Mouse (Mus musculus): ENCODE measurements around the gene Nfia. TPM values are rescaled to one million over a fixed set of nuclear protein-coding genes. Genes with fewer than 3 reads are reported as not detected.
A peak's percentile ranks its signal among the peaks of the same experiment; 100 is the strongest.

Nfia gene
- total RNA-seq, 2 experiments from 2014 or later = 69.5 to 70.1 TPM

- intact Hi-C loops (cut with DNase I; ENCODE audit: low total_unique reads) = no loop called here
- no peak for DNase-seq
Measured at GRCm38 (mm10) chr4:98097013-98097566, 324.6 kb downstream of the Nfia start.

DNA sequence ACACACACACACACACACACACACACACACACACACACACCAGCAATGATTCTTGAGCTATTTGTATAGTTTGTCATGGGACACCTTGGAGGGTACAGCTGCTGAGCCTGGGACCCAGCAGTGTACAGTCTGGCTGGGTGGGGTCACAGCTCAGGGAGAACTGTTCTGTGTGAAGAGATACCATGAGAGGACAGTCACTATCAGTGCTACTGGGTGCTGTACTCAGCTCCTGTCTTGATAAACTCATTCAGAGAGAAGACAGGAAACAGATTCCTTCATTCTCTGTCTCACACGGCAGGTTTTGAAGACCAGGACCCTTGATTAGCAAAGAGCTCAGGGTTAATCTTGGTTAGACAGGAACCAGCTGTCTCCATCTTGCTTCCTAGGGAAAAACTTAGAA, 326.1 kb downstream of the Nfia start:
- intact Hi-C loops (cut with DNase I; ENCODE audit: low total_unique reads) = no loop called here
- no peak for DNase-seq

DNA sequence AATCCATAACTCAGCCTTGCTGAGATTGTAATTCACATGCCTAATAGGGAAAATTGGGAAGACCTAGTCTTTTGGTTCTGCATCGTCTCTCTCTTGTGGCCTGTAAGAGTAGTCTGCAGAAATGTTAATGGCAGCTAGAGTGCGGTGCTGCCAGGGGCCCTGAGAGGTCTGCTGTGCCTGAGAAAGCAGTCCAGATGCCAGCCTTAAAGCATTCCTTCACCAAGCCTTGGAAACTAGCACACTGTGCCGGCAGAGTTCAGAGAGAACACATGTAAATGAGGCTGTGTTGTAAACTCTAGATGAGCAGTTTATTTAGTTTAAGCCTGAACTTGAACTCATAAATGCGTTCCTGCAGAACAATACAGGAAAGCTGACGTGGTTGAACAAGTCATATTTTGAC, 326.9 kb downstream of the Nfia start:
- intact Hi-C loops (cut with DNase I; ENCODE audit: low total_unique reads) = no loop called here
- no peak for DNase-seq

DNA sequence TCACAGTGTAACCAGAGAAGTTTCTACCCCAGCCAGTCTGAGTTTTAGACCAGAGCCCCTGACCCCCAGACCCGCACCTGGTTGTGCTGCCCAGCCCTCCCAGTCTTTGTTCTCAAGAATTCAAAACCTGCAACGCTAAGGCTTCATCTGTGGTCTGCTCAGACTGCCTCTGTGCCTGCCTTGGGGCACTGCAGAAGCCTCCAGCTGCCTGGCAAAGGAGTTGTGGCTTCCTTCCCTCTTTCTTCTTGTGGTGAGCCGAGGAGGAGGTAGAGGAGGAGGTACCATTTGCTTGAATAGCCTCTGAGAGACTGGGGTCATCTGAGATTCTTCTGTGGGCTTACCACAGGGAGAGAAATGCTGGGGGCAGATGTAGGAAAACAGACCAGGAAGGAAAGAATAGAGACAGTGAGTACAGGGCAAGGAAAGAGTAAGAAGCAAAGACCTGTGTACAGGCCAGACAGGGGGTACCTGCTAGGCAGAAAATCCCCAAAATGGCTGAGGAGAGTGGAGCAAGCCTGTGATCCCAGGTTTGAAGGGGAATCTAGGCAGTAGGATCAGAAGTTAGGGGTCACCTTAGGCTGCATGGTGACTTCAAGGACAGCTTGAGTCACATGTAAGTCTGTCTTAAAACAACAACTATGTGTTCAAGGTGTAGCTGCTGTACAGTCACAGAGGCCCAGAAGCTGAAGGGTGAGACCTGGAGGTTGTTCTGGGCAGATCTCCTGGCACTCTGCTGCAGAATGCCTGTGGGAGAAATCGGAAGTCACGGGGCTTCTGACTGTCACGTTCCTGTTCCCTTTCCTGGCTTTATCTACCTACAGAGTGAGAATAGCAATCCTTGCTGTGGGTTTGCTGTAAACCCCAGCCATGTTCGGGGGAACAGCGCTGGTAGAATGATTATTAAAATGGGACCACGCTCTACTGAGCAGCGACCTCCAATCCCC, 328.9 kb downstream of the Nfia start:
- intact Hi-C loops (cut with DNase I; ENCODE audit: low total_unique reads) = loop anchor here (10.0 kb wide), 1 partner anchor 87 kb away; no protein-coding TSS in a partner anchor
- no peak for DNase-seq

GRCm38 (mm10) chr4:98102625-98103336, 330.2 kb downstream of the Nfia start:
- no peak for DNase-seq
- intact Hi-C loops (cut with DNase I; ENCODE audit: low total_unique reads) = loop anchor here (10.0 kb wide), 1 partner anchor 88 kb away; no protein-coding TSS in a partner anchor

- intact Hi-C loops (cut with DNase I; ENCODE audit: low total_unique reads) = loop anchor here (10.0 kb wide), 1 partner anchor 89 kb away; no protein-coding TSS in a partner anchor
- DNase-seq = no peak
Measured at GRCm38 (mm10) chr4:98103337-98103666, 330.8 kb downstream of the Nfia start.

GRCm38 (mm10) chr4:98104161-98104560, 331.6 kb downstream of the Nfia start:
- peak; percentile 80 for DNase-seq
- intact Hi-C loops (cut with DNase I; ENCODE audit: low total_unique reads) = loop anchor here (10.0 kb wide), 1 partner anchor 89 kb away; no protein-coding TSS in a partner anchor

DNA sequence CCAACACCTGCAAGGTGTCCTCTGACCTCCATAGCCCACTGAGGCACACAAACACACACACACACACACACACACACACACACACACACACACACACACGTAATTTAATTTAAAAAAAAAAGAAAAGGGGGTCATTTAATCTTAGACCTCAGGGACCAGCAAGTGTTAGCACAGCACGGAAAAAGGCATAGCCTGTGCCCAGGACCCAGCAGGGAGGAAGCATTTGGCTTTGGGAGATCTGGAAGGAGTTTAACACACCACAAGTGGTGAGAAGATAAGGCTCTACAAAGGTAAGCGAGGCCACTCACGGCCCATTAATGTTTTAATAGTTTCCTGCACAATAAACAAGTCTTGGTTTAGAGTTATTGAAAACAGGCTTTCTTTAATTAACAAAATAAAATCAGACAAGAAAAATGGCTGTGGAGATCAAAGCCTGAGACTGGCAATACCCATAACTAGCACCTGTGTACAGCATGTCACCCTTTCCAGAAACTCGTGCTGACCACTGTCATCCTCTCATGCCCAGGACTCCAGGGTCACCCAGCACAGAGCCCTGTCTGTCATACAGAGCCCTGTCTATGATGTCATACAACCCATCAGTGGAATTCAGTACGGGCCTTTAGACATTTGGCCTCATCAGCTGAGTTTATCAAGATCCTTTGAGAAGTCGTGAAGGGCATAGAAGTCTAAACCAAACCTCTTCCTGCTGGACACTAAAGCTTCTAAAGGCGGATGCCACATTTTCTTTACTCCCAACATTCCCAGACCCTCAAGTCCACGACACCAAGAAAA, 332.6 kb downstream of the Nfia start:
- intact Hi-C loops (cut with DNase I; ENCODE audit: low total_unique reads) = loop anchor here (5.0 to 10.0 kb wide), 2 partner anchors 90 to 353 kb away; no protein-coding TSS in a partner anchor

GRCm38 (mm10) chr4:98105971-98106370, 333.4 kb downstream of the Nfia start:
- intact Hi-C loops (cut with DNase I; ENCODE audit: low total_unique reads) = loop anchor here (5.0 to 10.0 kb wide), 2 partner anchors 91 to 354 kb away; no protein-coding TSS in a partner anchor
- DNase-seq = no peak

More for the DNA sequence above, 332.6 kb downstream of the Nfia start:
- DNase-seq = no peak

DNA sequence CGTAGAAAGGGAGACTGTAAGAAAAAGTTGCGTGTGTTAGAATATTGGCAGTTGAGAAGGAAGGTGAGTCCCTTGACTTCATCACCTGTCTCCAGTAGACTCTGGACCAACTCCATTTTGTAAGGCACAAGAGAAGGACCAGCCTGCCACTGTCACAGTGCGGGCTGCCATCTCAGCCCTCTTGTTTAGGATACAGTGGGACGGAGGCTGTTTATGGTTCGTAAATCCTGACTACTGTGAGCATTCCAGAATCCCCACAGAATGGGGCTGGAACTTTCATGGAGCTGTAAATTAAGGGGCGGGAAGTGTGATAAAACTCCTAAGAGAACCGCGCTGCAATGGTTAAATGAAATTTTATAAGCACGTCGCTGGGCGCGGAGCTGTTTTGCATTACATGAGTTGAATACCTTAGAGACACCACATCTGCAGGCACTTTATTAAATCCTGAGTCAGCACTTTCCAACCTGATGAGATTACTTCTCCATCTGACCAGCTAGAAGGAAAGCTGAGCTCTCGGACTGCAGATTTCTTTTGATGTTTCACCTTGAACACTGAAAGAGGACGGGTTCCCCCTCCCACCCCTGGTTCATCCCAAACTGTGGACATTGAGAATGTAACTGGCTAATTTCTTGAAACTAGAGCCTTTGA, 334.0 kb downstream of the Nfia start:
- intact Hi-C loops (cut with DNase I; ENCODE audit: low total_unique reads) = loop anchor here (5.0 to 10.0 kb wide), 2 partner anchors 92 to 354 kb away; no protein-coding TSS in a partner anchor
- no peak for DNase-seq

DNA sequence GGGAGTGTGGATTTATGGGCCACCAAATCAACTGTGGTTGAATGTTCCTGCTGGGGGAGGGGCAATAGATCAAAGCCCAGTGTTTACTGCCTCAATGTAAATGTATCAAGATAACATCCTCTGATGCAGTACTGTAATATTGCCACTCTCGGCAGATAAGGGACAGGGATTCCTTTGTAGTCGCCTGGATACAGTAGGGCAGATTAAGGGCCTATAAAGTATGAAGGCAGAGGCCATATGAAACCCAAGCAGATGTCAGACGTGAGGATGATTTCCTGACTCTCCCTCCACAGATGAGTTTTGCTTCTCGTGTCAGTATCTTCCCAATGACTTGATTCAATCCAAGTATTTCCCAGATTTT, 334.5 kb downstream of the Nfia start:
- intact Hi-C loops (cut with DNase I; ENCODE audit: low total_unique reads) = loop anchor here (5.0 to 10.0 kb wide), 2 partner anchors 92 to 355 kb away; no protein-coding TSS in a partner anchor
- DNase-seq = no peak

DNA sequence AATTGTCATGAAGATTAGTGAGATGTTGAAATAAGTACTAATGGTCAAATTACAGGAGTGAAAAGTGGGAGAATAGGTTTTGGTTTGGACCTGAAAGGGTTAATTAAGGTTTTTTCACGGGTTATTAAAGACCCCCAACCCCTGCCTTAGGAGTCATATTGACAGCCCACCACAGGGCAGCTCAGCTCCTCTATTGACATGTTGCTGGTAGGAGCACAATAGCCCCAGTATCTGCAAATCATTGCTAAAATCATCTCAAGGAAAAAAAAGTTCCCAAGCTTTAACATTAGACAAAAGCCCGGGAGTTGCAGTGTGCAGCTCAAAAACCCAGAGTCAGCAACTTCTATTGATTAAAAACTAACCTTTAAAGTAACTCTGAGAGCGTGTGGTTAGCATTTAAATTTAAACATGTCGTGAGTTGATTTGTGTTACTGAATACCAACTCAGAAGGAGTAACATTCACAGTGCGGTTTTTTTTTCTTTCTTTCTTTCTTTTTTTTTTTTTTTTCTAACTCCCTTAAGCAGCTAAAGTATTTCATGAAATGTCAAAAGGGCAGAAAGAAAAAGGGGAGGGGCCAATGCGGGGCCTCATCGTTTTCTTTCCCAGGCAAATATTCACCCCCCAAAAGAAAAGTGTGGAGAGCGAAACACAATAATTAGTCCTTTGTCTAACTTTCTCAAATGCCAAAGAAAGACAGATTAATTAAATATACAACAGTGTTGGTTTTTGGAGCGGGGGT, 335.6 kb downstream of the Nfia start:
- intact Hi-C loops (cut with DNase I; ENCODE audit: low total_unique reads) = loop anchor here (5.0 to 10.0 kb wide), 2 partner anchors 93 to 356 kb away; no protein-coding TSS in a partner anchor
- no peak for DNase-seq

- intact Hi-C loops (cut with DNase I; ENCODE audit: low total_unique reads) = loop anchor here (5.0 to 10.0 kb wide), 2 partner anchors 94 to 356 kb away; no protein-coding TSS in a partner anchor
- no peak for DNase-seq
Measured at GRCm38 (mm10) chr4:98108676-98109016, 336.1 kb downstream of the Nfia start.

- intact Hi-C loops (cut with DNase I; ENCODE audit: low total_unique reads) = loop anchor here (5.0 to 10.0 kb wide), 2 partner anchors 94 to 357 kb away; no protein-coding TSS in a partner anchor
- DNase-seq = peak; percentile 81
Measured at GRCm38 (mm10) chr4:98109064-98109463, 336.5 kb downstream of the Nfia start.

DNA sequence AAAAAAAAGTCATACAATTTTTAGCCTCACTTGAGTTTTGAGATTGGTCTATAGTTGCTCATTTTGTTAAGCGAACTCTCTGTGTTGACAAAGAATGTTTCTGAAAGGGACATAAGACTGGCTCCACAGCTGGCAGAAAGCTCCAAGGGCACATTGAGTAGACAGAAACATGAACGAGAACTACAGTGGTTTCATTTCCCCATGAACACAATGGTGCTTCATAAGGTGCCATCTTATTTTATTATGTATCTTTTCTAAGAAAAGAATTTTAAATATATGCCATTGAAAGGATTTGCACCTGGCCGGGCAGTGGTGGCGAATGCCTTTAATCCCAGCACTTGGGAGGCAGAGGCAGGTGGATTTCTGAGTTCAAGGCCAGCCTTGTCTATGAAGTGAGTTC, 337.4 kb downstream of the Nfia start:
- no peak for DNase-seq
- intact Hi-C loops (cut with DNase I; ENCODE audit: low total_unique reads) = loop anchor here (5.0 to 10.0 kb wide), 2 partner anchors 95 to 358 kb away; no protein-coding TSS in a partner anchor

- DNase-seq = no peak
- intact Hi-C loops (cut with DNase I; ENCODE audit: low total_unique reads) = no loop called here
Measured at GRCm38 (mm10) chr4:98113289-98114024, 340.9 kb downstream of the Nfia start.

- no peak for DNase-seq
- intact Hi-C loops (cut with DNase I; ENCODE audit: low total_unique reads) = no loop called here
Measured at GRCm38 (mm10) chr4:98114966-98115365, 342.4 kb downstream of the Nfia start.
